Mouse (Mus musculus) testis, postnatal 10 days (tissue): ENCODE measurements around the gene BC048562.
A peak's percentile ranks its signal among the peaks of the same experiment; 100 is the strongest.

Experiments
- DNase-seq: peaks from one replicate; pipeline ENCODE4 v3.0.0; 2021; ENCODE audit warnings: low spot score

Gene BC048562

DNA sequence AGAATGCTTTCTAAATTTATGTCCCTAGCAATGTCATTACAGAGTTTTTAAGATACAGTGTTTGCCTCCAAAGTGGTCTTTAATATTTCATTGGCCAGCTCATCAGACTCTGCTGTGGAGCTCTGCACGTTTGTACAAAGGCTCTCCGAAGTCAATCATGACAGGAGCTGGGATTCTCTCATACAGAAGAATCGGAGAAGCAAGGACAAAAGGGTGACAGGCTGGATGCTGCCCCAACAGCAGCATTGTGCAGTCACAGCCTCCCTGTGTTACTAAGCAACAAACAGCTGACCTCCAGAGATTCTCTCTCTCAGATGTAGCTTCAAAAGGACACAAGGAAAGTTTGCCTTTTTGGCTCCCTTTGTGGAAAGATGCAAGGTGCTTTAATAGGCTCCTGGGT lies at the start of gene BC048562:
Gene BC048562, plus strand, starts transcription at position 301 of the 400 bp plus-strand sequence.
- DNase-seq, result no peak

- DNase-seq, result no peak
These were observed 49.5 kb upstream of the BC048562 start for GRCm38 (mm10) chr9:108386816-108387215.

- DNase-seq, result no peak
These were observed 47.7 kb upstream of the BC048562 start for GRCm38 (mm10) chr9:108388601-108389000.

- DNase-seq, result peak; percentile 55
These were observed 47.1 kb upstream of the BC048562 start for GRCm38 (mm10) chr9:108389220-108389619.

DNA sequence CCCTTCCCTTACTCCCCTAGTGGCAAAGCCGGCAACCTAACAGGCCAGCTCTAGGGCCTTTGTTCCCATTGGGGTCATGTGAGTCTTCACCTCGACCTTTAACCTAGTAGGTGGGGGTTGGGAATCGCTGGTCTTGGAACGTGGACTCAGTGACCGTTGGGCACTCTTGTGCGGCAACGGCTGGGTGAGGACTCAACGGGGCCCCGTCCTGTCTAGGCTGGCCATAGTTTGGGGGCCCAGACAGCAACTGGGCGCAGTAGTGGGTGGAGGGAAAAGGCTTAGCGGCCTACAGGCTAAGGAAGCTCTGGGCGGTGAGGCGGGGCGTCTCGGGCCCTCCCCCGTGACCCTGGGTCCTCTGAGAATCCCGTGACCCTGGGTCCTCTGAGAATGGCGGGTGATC lies 43.6 kb upstream of the BC048562 start, which contains the start of gene 1700102P08Rik:
Gene 1700102P08Rik, plus strand, starts transcription at position 130 of the 400 bp plus-strand sequence.
- no peak for DNase-seq

GRCm38 (mm10) chr9:108394191-108394590 lies 42.1 kb upstream of the BC048562 start:
- DNase-seq, result no peak

GRCm38 (mm10) chr9:108395427-108395826 lies 40.9 kb upstream of the BC048562 start:
- DNase-seq, result no peak

DNA sequence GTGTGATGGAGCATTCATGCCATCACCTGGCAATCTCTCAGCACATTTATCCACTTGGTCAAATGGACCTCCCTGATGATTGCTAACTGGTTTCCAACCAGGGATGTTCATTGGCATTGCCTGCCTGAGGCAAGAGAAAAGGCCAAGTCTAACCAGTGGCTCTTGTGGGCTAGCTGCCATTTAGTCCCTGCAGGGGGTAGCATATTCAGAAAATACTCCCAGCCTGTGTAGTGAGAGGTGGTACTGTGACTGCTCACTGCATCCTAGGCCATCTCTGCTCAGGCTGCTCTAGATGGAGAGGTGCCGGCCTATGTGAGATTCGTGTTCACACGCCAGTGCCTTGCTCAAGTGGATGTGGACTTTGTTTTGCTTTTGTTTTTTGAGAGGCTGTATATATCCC lies 38.0 kb upstream of the BC048562 start:
- no peak for DNase-seq

GRCm38 (mm10) chr9:108401186-108401960 lies 34.9 kb upstream of the BC048562 start:
- DNase-seq, result peak; percentile 67

- DNase-seq, result no peak
These were observed 33.2 kb upstream of the BC048562 start for GRCm38 (mm10) chr9:108403081-108403480.

DNA sequence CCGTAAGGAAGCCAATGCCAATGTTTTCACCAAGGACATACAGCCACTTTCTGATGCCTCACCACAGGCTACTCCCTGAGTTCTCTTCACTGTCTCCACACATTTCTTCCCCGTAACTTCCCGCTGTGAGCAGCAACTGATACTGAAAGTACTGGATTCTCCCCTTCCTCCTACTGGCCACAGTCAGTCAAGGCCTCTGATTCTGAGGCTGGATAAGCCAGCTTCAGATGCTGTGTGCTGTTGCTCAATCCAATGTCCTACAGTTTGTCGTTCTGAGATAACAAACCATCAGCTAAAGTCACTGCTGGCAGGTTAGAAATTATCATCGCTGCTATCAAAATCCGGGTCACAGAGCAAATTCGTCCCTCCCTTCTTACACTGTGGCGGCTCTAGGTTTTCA lies 31.8 kb upstream of the BC048562 start:
- no peak for DNase-seq

GRCm38 (mm10) chr9:108409535-108409934 lies 26.7 kb upstream of the BC048562 start:
- no peak for DNase-seq

DNA sequence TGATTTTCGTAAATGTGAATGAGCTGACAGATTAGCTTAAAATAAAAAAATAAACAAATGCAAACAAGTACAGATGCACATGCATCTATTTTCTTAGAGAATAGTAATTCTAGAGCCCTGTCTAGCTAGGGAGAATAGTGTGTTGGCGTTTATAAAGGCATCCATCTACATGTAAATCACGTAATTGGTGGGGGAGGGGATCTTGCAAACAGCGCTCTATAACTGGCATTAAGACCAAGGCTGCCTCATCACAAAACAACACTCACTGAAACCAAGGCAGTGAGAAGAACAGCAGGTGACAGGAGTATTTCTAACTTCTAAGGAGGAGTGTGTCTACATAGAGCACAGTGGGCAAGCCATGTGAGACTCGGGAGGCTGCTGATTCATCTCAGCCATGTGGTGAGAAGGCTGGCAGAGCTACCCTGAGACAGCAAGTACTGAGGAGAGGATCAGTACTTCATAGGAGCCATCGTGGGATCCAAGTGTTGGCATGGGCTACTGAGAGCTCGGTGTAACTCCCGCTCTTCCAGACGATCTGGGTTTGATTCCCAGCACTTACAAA lies 24.8 kb upstream of the BC048562 start:
- no peak for DNase-seq

DNA sequence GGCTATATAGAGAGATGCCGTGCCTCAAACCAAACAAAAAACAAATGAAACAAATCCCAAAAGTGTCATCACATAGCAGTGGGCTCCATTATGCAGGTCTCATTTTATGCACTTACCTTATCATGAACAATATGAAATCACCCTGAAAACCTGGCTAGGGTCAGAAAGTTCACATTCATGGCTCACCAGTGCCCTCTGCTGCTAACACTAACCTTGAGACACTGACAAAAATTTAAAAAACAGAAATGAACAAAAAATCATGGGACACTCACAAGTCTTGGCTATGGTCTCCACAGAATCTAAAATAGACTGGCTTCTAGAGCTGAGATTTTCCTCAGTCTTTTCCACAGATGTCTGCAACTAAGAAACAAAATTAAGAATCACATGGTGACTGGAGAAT lies 24.1 kb upstream of the BC048562 start:
- DNase-seq, result peak; percentile 69

DNA sequence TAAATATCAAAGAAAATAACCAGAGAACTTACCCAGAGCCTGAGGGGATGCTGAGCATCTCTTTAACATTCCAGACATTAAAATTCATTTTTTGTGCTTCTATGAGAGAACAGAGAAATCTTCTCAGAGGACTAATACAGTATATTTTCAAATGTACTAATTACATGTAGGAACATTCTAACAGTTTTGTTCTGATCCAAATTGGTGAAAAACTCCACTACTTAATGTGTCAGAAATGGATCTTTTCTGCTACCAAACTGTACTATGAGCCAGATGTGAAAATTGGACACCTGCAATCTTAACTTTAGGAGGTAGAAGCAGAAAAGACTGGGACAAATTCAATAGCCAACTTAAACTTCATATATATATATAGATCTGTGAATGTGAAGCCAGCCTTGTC lies 7.9 kb upstream of the BC048562 start, which contains the start of gene Ccdc36:
Gene Ccdc36, minus strand, starts transcription at position 101 of the 400 bp plus-strand sequence.
- no peak for DNase-seq

DNA sequence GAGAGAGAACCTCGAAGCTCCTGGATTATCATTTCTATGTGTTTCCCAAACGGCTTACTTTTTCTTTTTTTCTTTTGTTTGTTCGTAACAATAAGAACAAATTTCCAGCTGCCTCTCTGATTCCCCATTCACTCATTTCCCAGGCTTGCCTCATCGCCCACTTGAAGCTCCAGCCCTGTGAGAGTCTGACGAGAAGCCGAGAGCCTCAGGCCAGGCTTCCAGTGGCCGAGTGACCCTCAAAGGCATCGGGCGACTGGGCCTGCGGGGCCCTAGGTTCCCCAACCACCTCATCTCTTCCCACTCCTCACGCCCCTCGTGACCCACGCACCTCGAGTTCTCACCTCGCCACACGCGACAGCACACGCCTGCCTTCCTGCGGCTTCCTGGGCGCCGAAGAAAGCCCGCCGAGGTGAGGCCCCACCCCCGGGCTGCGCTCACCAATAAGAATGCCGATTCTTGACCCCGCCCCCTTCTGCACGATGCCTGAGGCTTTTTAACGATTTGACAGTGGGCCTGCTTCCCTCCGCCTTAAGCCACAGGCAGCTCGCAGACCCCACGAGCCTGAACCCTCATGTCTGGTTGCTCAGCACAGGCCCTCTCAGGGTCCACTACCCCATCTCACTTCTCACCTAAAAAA lies 4.7 kb upstream of the BC048562 start:
- DNase-seq, result peak; percentile 76

GRCm38 (mm10) chr9:108439176-108439575 lies 2.9 kb downstream of the BC048562 start:
- no peak for DNase-seq

- DNase-seq, result no peak
These were observed 4.2 kb downstream of the BC048562 start for GRCm38 (mm10) chr9:108440485-108440884.

DNA sequence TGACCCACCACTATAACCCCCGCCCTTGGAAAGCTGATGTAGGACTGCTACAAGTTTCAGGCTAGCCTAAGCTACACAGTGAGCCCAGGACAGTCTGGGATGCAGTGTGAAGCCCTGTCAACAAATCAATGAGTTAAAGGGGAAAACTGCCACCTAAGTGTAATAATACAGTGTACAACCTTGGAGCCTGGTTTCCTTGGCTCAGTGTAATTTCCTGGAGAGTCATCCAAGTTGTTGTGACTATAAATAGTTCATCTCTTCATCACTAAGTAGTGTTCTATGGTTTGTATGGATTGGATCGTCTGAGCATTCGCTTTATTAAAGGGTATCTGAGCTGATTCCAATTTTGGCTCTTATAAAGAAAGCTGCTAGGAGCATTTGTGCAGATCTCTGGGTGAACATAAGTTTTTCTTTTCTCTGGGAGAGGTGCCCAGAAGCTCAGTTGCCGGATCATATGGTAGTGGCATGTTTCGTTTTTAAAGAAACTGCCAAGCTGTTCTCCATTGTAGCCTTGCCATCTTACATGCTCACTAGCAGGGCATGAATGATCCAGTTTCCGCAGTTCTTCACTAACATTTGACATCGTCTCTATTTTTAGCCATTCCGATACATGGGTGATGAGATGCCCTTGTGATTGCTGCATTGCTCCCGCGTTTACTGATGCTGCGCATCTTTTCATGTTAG lies 5.1 kb downstream of the BC048562 start:
- no peak for DNase-seq

DNA sequence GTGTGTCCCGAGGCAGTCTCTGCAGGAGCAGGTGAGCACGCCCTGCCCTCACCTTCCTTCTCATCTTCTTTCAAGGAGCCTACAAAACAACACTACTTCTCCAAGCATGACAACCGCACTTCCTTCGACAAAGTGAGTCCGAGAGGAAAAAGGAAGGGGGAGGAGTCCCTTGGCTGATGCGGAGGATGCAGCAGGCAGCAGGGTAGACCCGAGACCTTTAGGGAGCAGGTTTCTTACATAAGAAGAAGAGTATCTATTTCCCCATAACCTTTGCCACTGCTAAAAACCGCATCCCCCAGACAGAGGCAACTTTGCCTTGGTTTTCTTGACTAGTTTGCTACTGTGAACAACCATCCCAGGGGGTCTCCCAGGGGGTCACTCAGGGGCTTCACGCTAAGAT lies 8.8 kb downstream of the BC048562 start:
- DNase-seq, result no peak

DNA sequence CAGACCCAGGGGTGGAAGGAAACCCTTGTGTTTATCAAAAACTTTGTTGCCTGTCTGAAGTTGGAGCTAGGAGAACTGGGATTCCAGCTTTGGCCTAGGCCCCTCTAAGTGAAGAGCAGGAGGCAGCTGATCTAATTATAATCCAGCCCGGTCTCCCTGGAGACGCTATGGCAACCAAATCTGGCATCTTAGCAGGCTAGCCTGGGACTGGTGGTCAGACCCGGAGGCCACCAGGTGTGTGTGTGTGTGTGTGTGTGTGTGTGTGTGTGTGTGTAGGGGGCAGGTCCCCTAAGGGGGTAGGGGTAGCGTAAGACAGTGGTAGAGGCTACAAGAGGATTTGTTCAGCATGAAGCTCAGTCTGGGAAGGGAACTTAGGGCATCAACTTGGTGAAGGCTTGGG lies 13.6 kb downstream of the BC048562 start:
- no peak for DNase-seq
